Mouse (Mus musculus): ENCODE measurements around the gene Ddn.

The Ddn gene

DNA sequence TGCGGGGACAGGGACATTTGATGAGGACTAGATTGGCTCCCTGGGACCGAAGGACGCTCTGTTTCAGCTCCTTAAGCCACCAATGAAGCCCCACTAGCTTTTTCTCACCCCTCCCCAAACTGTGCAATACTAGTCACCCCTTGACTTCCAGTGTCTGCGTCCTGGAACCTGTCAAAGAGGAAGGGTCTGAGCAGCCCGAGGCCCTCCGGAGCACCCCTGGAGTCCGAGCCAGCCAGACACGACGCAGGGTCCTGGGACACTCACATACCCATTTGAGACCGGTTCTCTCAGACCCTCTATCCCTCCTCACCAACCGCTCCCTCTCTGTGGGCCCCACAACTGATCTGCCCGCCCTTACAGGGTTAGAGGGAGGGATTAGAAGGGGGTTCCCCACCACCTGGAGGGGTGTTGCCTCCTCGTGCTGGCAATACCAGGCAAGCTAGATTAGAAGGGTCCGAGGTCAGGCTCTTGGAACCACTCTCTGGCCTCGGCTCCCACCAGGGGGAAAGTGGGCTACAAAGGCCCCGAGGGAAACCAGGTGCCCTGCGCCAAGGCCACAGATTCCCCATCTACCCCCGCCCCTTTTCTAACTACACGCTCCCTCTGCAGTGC lies 32.2 kb downstream of the Ddn start:
- ChIA-PET POLR2A (interaction anchor here (0.6 to 6.2 kb wide), 8 partner anchors 10 to 54 kb away, joined by 3 to 46 read pairs (median 4); partner anchors contain the start of genes Arf3 (in 3 of the 4), Prkag1 (in 1 of the 4) and Wnt1 (in 1 of the 4)), CTCF (interaction anchor here (0.6 to 2.7 kb wide), 9 partner anchors 13 to 175 kb away, joined by 3 to 7 read pairs (median 5); partner anchors contain the start of gene Arf3 (in 1 of the 4))

DNA sequence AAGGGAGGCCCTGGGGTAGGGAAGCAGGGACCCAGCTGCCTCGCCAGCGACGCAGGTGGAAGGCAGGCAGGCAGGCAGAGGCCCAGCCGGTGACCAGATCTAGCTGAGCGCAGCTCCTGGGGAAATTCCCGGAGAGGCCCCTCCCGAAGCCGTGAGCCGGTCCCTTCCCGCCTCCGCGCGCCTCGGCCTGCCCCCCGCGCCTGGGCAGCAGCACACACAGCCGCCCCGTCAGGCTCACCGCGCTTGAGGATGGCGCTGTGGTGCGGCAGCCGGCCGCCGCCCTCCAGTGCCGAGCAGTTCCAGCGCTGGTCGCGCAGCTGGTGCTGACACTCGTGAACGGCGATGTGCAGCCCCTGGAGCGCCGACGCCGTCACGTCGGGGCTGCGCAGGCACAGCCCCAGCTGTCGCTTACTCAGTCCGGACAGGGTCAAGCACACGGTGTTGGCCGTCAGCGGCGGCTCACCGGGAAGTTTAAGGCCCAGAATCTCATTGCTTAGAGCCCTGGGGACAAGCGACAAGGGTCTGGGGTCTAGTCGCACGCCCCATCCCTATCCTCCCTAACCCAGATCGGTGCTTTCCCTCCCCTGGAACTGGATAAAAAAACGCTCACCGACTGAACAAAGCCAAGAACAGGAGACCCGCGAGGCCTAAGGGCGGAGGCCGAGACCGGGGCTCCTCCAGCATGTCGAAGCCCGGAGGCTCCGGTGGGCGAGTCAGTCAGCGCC lies 32.8 kb downstream of the Ddn start:
- POLR2A ChIA-PET = interaction anchor here in 3 of 4 experiments (0.5 to 6.2 kb wide), 13 partner anchors 13 to 254 kb away, joined by 3 to 46 read pairs (median 4); partner anchors contain the start of genes Arf3 (in 3 of the 3), Prkag1 (in 1 of the 3), Rnd1 (in 1 of the 3) and Wnt1 (in 1 of the 3)
- CTCF ChIA-PET = interaction anchor here (0.6 to 1.3 kb wide), 9 partner anchors 9 to 175 kb away, joined by 3 to 7 read pairs (median 5); partner anchors contain the start of gene Arf3 (in 1 of the 4)

DNA sequence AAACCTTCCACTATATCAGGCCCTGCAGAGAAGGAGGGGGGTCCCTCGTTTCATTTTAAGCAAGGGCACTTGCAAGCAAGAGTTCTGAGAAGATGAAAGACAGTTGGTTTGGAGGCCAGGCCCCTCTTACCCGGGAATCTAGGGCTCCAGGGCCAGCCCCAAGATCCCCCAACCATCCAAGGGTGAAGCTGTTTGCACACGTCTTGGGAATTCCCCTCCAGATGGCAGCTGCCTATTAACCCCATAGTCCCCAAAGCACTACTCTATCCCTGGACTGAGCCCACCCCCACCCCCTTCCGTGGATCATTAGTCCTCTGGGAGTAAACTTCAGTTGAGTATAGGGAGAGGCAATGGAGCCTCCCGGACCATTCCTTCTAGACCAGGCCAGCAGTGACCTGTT lies 33.8 kb downstream of the Ddn start:
- CTCF ChIA-PET = interaction anchor here in 3 of 4 experiments (0.6 to 1.3 kb wide), 5 partner anchors 8 to 32 kb away, joined by 3 to 5 read pairs (median 3); no protein-coding TSS in a partner anchor
- POLR2A ChIA-PET = interaction anchor here in 2 of 4 experiments (0.5 to 6.2 kb wide), 9 partner anchors 12 to 254 kb away, joined by 3 to 46 read pairs (median 4); partner anchors contain the start of genes Arf3 (in 2 of the 2), Rnd1 (in 1 of the 2) and Wnt1 (in 1 of the 2)

DNA sequence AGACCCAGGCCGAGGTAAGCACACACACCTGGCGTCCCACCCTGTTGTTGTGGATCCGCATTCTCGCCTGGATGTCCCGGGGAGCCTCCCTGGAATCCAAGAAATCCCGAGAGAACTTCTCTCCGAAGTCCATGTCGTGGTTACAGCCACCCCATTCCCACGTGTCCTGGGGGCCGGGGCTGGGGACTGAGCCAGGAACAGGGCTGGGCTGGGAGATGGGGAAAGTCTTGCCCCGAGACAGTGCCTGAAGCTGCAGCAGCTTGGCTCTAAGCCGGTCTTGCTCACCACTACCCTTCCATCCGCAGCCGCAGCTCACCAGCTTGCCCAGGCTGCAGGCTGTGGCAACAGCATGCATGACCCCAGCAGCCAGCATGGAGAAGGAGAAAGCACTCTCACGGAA lies 35.2 kb downstream of the Ddn start:
- POLR2A ChIA-PET = interaction anchor here in 3 of 4 experiments (0.6 to 6.2 kb wide), 14 partner anchors 11 to 256 kb away, joined by 3 to 46 read pairs (median 4); partner anchors contain the start of genes Arf3 (in 3 of the 3), Rnd1 (in 1 of the 3), Tuba1c (in 1 of the 3) and Wnt1 (in 1 of the 3)
- CTCF ChIA-PET = interaction anchor here in 2 of 4 experiments (1.1 to 1.4 kb wide), 3 partner anchors 10 to 320 kb away, joined by 3 to 6 read pairs (median 4); no protein-coding TSS in a partner anchor

DNA sequence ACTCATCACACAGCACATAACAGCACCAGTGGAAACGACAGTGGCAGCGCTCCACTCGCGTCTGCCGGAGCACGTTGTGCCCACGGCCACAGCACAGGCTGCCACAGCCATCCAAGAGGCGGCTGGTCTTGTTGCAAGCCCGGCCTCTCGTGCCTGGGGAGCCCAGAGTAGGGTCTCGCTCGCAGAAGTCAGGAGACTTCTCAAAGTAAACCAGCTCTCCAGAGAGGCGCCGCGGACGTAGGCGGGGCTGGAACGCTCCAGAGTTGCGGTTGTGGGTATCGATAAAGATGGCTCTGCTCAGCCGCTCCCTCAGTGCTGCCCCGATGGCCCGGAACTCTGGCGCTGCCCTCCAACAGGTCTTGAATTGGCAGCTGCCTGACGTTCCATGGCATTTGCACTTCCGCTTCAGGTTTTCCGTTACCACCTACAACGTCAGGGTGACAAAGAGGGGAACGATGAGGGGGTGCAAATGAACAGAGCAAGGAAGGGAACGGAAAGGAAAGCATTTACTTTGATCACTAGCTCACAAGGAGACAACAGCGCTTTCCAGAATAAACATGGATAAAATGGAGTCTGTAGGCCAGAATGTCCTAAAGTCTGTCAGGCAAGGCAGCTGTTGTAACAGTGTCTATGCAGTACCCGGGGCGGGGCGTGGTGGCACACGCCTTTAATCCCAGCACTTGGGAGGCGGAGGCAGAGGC lies 36.6 kb downstream of the Ddn start:
- ChIA-PET POLR2A (interaction anchor here in 3 of 4 experiments (0.6 to 6.2 kb wide), 26 partner anchors 8 to 257 kb away, joined by 3 to 46 read pairs (median 4); partner anchors contain the start of genes Arf3 (in 3 of the 3), Fkbp11 (in 1 of the 3), Kansl2 (in 1 of the 3) and Rnd1 (in 1 of the 3)), CTCF (interaction anchor here in 3 of 4 experiments (0.5 to 1.5 kb wide), 10 partner anchors 10 to 584 kb away, joined by 3 to 5 read pairs (median 3); partner anchors contain the start of genes Arf3 (in 1 of the 3) and Wnt1 (in 1 of the 3))

DNA sequence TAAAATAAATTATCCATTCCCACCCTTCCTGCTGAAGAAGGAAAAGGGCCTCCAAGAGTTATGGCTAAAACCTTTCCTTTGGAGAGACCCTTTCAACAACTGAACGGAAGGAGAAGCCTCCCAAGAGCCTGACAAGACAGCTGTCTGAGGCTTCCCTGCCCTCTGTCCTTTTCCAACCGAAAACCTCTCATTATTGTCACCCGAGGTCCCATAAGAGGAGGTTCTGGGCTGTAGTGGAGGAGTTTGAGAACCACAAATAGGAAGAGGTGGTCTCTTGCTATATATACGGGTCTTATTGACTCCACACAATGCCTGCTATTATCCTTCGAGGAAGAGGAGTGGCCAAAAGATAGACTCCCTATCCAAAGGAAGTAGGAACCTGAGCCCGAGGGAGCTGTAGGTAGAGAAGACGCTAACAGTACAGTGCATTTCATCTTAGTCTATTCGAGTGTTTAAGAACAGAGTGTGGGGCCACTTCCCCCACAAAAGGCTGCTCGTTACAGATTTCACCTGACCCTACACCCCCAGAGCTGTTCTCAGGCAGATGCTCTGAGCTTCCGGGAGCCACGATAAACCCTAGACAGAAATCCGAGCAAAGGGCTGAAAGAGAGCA lies 37.4 kb downstream of the Ddn start:
- ChIA-PET CTCF (interaction anchor here in 3 of 4 experiments (0.7 to 1.5 kb wide), 10 partner anchors 9 to 584 kb away, joined by 3 to 4 read pairs (median 3); partner anchors contain the start of genes Arf3 (in 1 of the 3) and Wnt1 (in 1 of the 3)), POLR2A (interaction anchor here in 3 of 4 experiments (0.6 to 6.2 kb wide), 22 partner anchors 8 to 258 kb away, joined by 3 to 46 read pairs (median 4); partner anchors contain the start of genes Arf3 (in 3 of the 3), Fkbp11 (in 1 of the 3), Kansl2 (in 1 of the 3) and Tuba1c (in 1 of the 3))

DNA sequence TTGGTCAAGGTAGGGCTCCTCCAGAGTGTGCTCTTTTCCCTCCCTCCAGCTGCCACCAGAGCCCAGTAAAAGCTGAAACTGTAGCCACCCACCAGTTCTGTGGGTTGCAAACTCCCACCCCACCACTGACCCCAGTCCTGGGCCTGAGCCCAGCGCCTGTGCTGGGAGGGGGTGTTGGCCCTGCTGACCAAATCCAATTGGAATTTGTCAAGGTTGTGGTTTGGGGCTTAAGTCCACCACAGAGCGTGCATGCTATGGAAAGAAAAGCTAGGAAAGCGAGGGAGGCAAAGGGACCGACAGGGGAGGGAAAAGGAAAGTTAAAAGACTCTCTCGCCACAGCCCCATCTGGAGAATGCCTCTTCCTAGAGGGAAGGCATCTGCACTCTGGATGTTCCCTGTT lies 41.0 kb downstream of the Ddn start:
- ChIA-PET CTCF (interaction anchor here in 2 of 4 experiments (0.5 to 0.6 kb wide), 3 partner anchors 11 to 1912 kb away, joined by 3 to 11 read pairs (median 5); no protein-coding TSS in a partner anchor), POLR2A (interaction anchor here in 1 of 4 experiments (0.5 to 1.1 kb wide), 2 partner anchors 14 to 106 kb away, joined by 3 read pairs; partner anchors contain the start of gene Ddx23)

DNA sequence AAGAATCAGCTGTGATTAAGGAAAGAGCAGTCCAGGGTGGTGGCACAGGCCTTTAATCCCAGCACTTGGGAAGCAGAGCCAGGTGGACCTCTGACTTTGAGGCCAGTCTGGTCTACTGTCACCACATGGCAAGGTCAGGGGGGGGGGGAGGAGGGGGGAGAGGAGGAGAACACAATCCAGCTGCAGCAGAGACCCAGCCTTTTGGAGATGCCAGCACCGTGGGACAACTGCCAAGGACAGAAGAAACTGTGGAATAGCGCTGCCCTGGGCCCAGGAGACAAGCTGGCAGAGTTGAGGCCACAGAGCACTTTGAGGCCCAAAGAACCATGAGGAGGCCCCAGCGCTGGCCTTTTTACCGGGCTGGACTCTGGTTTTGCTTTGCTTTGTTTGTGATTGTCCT lies 43.4 kb downstream of the Ddn start:
- ChIA-PET CTCF (interaction anchor here in 3 of 4 experiments (0.5 to 1.0 kb wide), 7 partner anchors 9 to 1572 kb away, joined by 3 to 5 read pairs (median 3); partner anchors contain the start of genes Ccdc65 (in 1 of the 3) and Prkag1 (in 1 of the 3)), POLR2A (interaction anchor here in 3 of 4 experiments (0.5 to 0.7 kb wide), 4 partner anchors 21 to 724 kb away, joined by 3 to 6 read pairs (median 3); partner anchors contain the start of gene Rnd1 (in 1 of the 3))

DNA sequence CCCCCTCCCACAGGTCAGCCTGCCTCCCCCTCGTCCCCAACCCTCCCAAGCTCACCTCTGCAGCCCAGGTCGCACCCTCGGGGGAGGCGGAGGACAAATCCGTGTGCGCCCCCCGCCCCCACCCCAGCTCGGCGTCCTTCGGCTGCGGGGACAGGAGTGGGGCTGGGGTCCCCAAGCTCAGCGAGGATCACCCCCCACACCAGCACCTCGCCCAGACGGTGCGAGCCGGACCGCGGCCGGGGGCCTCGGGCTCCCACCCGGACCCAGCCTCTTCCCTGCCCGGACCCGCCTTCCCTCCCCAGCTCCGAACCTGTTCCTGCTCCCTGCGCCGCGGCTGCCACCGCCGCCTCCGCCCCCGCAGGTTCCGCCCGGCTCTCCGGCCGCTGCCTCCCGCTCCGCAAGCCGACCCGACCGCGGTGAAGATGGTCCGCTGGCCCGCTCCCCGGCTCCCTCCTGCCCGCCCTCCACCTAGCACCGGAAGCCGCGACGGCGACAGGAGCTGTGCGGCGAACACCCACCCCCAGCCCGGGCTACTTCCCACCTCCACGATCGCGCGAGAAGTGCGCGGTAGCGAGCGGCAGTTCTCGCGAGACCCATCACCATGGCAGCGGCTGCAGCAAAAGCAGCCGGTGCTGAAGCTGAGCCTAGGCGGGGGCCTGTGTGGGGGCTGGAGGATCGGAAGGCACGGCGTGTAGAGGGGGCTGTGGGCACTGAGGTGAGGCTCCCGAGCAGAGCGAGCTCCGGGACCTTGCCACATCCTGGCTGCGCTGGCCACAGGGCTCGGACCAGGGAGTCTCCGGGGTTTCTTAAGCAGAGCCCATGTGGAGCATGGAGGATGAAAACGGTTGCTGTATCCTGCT lies 46.4 kb downstream of the Ddn start, which contains the start of gene Arf3:
Gene Arf3 (minus strand): TSS at position 545 of the 860 bp plus-strand sequence.
- CTCF ChIA-PET = interaction anchor here (0.5 to 2.4 kb wide), 31 partner anchors 9 to 869 kb away, joined by 3 to 13 read pairs (median 4); partner anchors contain the start of genes Adcy6 (in 1 of the 4), Ccdc65 (in 1 of the 4), Fkbp11 (in 1 of the 4) and Gm49450 (in 1 of the 4)
- POLR2A ChIA-PET = interaction anchor here (0.6 to 5.4 kb wide), 88 partner anchors 9 to 677 kb away, joined by 3 to 95 read pairs (median 5); partner anchors contain the start of genes Fkbp11 (in 3 of the 4), Rnd1 (in 3 of the 4), Ddx23 (in 2 of the 4) and Adcy6 (in 1 of the 4)

DNA sequence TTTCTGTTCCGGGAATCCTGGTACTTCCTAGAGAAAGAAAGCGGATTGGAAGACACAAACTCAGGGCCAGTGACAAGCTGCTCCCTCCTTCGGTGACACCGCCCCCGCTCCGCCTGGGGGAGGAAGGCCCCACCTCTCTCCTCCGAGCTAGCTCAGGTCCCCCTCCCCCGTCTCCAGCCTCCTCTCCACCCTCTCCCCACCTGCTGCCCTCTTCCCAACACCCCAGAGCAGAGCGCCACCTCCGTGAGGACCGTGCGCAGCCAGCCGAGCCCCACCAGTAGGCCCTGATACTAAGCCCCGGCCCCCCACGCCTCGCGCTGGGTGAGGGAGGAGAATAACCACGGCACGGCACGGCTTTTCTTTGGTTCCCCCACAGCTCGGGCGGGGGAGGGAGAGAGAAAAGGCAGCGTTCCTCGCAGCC lies 47.1 kb downstream of the Ddn start:
- ChIA-PET CTCF (interaction anchor here (0.5 to 2.4 kb wide), 27 partner anchors 8 to 1043 kb away, joined by 3 to 13 read pairs (median 4); partner anchors contain the start of genes Fkbp11 (in 1 of the 4), Gm49450 (in 1 of the 4), Prkag1 (in 1 of the 4) and Tuba1a (in 1 of the 4)), POLR2A (interaction anchor here in 3 of 4 experiments (0.5 to 5.4 kb wide), 68 partner anchors 8 to 989 kb away, joined by 3 to 95 read pairs (median 5); partner anchors contain the start of genes Fkbp11 (in 3 of the 3), Rnd1 (in 3 of the 3), Ddx23 (in 2 of the 3) and Adcy6 (in 1 of the 3))

DNA sequence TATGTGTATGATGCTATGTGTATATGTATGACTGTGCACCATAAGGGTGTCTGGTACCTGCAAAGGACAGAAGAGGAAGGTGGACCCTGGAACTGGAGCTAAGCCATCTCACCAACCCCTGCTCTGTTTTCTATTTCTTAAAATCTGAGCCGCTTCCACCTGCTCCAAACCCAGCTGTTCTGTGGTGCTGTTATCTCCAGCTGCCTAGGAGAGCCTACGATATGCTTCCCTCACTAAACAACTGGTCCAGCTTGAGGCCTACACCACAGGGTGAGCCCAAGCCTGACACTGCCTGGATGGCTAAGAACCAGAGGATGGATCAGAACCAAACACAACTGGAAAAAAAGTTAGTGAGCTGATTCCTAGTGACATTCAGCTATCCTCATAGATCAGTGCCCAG lies 55.2 kb downstream of the Ddn start:
- ChIA-PET CTCF (interaction anchor here in 2 of 4 experiments (0.9 to 1.6 kb wide), 7 partner anchors 9 to 137 kb away, joined by 3 to 4 read pairs (median 4); partner anchors contain the start of genes Arf3 (in 2 of the 2) and Prkag1 (in 1 of the 2)), POLR2A (interaction anchor here in 3 of 4 experiments (0.6 to 16.1 kb wide), 20 partner anchors 8 to 237 kb away, joined by 3 to 202 read pairs (median 6); partner anchors contain the start of genes Arf3 (in 3 of the 3), Rnd1 (in 2 of the 3) and Fkbp11 (in 1 of the 3))

All from embryonic stem cell, embryonic (primary cell).